Mouse (Mus musculus) E14TG2a.4 (cell line): ENCODE data around the gene Six6.
A peak's percentile ranks its signal among the peaks of the same experiment; 100 is the strongest.

Experiments used
- H3K27me3 ChIP-seq: 2 replicates; pipeline ENCODE4 v1.6.1; 2014; ENCODE audit warnings: low read length, control low read depth; ENCODE audit not compliant: insufficient read depth
- H3K36me3 ChIP-seq: 2 replicates; pipeline ENCODE4 v1.6.1; 2014; ENCODE audit warnings: low read length, control low read depth; ENCODE audit not compliant: insufficient read depth
- H3K4me1 ChIP-seq: replicated peaks from 2 replicates; pipeline ENCODE4 v1.6.1; 2014; ENCODE audit warnings: low read depth, low read length, control low read depth
- H3K4me3 ChIP-seq: replicated peaks from 2 replicates; pipeline ENCODE4 v1.5.1; 2014; ENCODE audit warnings: mild to moderate bottlenecking, low read length
- H3K9me3 ChIP-seq: 2 replicates; pipeline ENCODE4 v1.6.1; 2014; ENCODE audit warnings: low read length, control low read depth
- CTCF ChIP-seq: conservative IDR thresholded peaks from 2 replicates; pipeline ENCODE4 v1.5.1; 2014; ENCODE audit warnings: low read length
- NANOG ChIP-seq: IDR thresholded peaks from 2 replicates; pipeline ENCODE4 v1.6.1; 2014; ENCODE audit warnings: borderline replicate concordance, low read length, mixed read lengths
- POU5F1 ChIP-seq: IDR thresholded peaks from 2 replicates; pipeline ENCODE4 v1.6.1; 2014; ENCODE audit warnings: low read length, borderline replicate concordance

Gene Six6

GRCm38 (mm10) chr12:72973161-72973560 lies 33.5 kb downstream of the Six6 start:
- H3K36me3 ChIP-seq: no peaks in the 10 kb centered on the region
- H3K4me1 ChIP-seq: peaks cover 18% of the 10 kb centered on the region
- H3K4me3 ChIP-seq: no peak overlapping the region; the same call in 1 of the 2 replicates
- peak; percentile 44 for TF ChIP-seq CTCF
- no peak for TF ChIP-seq POU5F1
- no peaks in the 10 kb centered on the region for H3K27me3 ChIP-seq
- H3K9me3 ChIP-seq: no peaks in the 10 kb centered on the region

- Histone ChIP-seq H3K9me3 (no peaks in the 10 kb centered on the region), H3K36me3 (no peaks in the 10 kb centered on the region), H3K4me3 (no peak overlapping the region), H3K4me1 (peaks cover 18% of the 10 kb centered on the region), H3K27me3 (no peaks in the 10 kb centered on the region)
- no peak for TF ChIP-seq NANOG
- TF ChIP-seq CTCF: no peak
- no peak for TF ChIP-seq POU5F1
These were observed 36.5 kb downstream of the Six6 start for GRCm38 (mm10) chr12:72976172-72976571.

- Histone ChIP-seq H3K27me3 (no peaks in the 10 kb centered on the region), H3K36me3 (no peaks in the 10 kb centered on the region), H3K4me1 (peaks cover 18% of the 10 kb centered on the region), H3K4me3 (no peak overlapping the region), H3K9me3 (no peaks in the 10 kb centered on the region)
- no peak for TF ChIP-seq POU5F1
- peak; percentile 50 for TF ChIP-seq CTCF
- no peak for TF ChIP-seq NANOG
These were observed 37.0 kb downstream of the Six6 start for GRCm38 (mm10) chr12:72976718-72977117.

GRCm38 (mm10) chr12:72977851-72978250 lies 38.2 kb downstream of the Six6 start:
- H3K9me3 ChIP-seq: no peaks in the 10 kb centered on the region
- H3K4me3 ChIP-seq: no peak overlapping the region
- TF ChIP-seq CTCF (no peak), NANOG (no peak), POU5F1 (no peak)
- H3K36me3 ChIP-seq: no peaks in the 10 kb centered on the region
- peaks cover 4% of the 10 kb centered on the region; the same call in 1 of the 2 replicates for H3K27me3 ChIP-seq
- peaks cover 18% of the 10 kb centered on the region for H3K4me1 ChIP-seq

GRCm38 (mm10) chr12:72979236-72979635 lies 39.5 kb downstream of the Six6 start:
- Histone ChIP-seq H3K4me3 (no peak overlapping the region), H3K9me3 (no peaks in the 10 kb centered on the region), H3K36me3 (no peaks in the 10 kb centered on the region), H3K4me1 (peaks cover 14% of the 10 kb centered on the region), H3K27me3 (peaks cover 4% of the 10 kb centered on the region; the same call in 1 of the 2 replicates)
- no peak for TF ChIP-seq NANOG
- TF ChIP-seq POU5F1: no peak
- no peak for TF ChIP-seq CTCF

- no peaks in the 10 kb centered on the region for H3K9me3 ChIP-seq
- no peaks in the 10 kb centered on the region for H3K36me3 ChIP-seq
- H3K27me3 ChIP-seq: peaks cover 4% of the 10 kb centered on the region; the same call in 1 of the 2 replicates
- TF ChIP-seq POU5F1 (no peak), CTCF (no peak), NANOG (no peak)
- no peak overlapping the region for H3K4me3 ChIP-seq
- no peaks in the 10 kb centered on the region for H3K4me1 ChIP-seq
These were observed 42.9 kb downstream of the Six6 start for GRCm38 (mm10) chr12:72982616-72983015.

GRCm38 (mm10) chr12:72983071-72983857 lies 43.6 kb downstream of the Six6 start:
- H3K27me3 ChIP-seq: peaks cover 4% of the 10 kb centered on the region; the same call in 1 of the 2 replicates
- H3K9me3 ChIP-seq: no peaks in the 10 kb centered on the region
- TF ChIP-seq CTCF: no peak
- TF ChIP-seq POU5F1: no peak
- no peak for TF ChIP-seq NANOG
- H3K4me3 ChIP-seq: no peak overlapping the region
- H3K4me1 ChIP-seq: no peaks in the 10 kb centered on the region
- H3K36me3 ChIP-seq: no peaks in the 10 kb centered on the region
